ENCODE assay signal across 31 mouse cellular contexts in genomic region chrX:22805184-22805583, GRCm38 (mm10).
DNase-seq lines count a peak whose midpoint lies in the region; ATAC-seq and TF ChIP-seq lines count a peak whose summit lies in the region.
"Had no signal": no experiment of that assay in that cellular context is flagged by ENCODE, and none has a peak within 500 bp of the region (broad histone marks: within the 10 kb centered on the region; RNA-seq: fewer than 3 reads in every experiment).

No protein-coding gene starts in this region.

- H3K4me3 ChIP-seq in hindbrain, postnatal 0 days (ENCODE audit: low read length), result no peak overlapping the region
- no peak overlapping the region for H3K4me3 ChIP-seq in hindbrain, embryonic 14.5 days (replicated peaks; ENCODE audit: low read length)
- H3K4me3 ChIP-seq in midbrain, postnatal 0 days (ENCODE audit: low read depth, low read length), result no peak overlapping the region
- no peak overlapping the region for H3K4me3 ChIP-seq in midbrain, embryonic 10.5 days
- H3K4me3 ChIP-seq: embryonic facial prominence, embryonic 10.5 days; embryonic facial prominence, embryonic 13.5 days; erythroblast, embryonic 14.5 days; forebrain, embryonic 12.5 days; gastrocnemius, adult 2 months; heart, adult 2 months; heart, embryonic 10.5 days; heart, embryonic 13.5 days had no signal

- H3K4me1 ChIP-seq in hindbrain, postnatal 0 days (ENCODE audit: insufficient read depth, low read length), result no peaks in the 10 kb centered on the region
- H3K4me1 ChIP-seq in hindbrain, embryonic 14.5 days (replicated peaks; ENCODE audit: control insufficient read depth, insufficient read depth, low read length), result no peaks in the 10 kb centered on the region
- H3K4me1 ChIP-seq in midbrain, postnatal 0 days (ENCODE audit: insufficient read depth, low read length), result no peaks in the 10 kb centered on the region
- H3K4me1 ChIP-seq in midbrain, embryonic 10.5 days, result no peaks in the 10 kb centered on the region
- H3K4me1 ChIP-seq: embryonic facial prominence, embryonic 10.5 days; embryonic facial prominence, embryonic 13.5 days; forebrain, embryonic 12.5 days; heart, embryonic 10.5 days; heart, embryonic 13.5 days had no signal

- H3K9ac ChIP-seq in hindbrain, postnatal 0 days (replicated peaks; ENCODE audit: low read length), result no peak overlapping the region
- H3K9ac ChIP-seq in hindbrain, embryonic 14.5 days, result no peak overlapping the region
- H3K9ac ChIP-seq in midbrain, postnatal 0 days (replicated peaks; ENCODE audit: low read length, poor library complexity, severe bottlenecking), result no peak overlapping the region
- H3K9ac ChIP-seq: embryonic facial prominence, embryonic 13.5 days; forebrain, embryonic 12.5 days; forebrain, postnatal 0 days; heart, embryonic 13.5 days had no signal

- no peak overlapping the region for H3K4me2 ChIP-seq in hindbrain, postnatal 0 days (ENCODE audit: low read depth, low read length)
- H3K4me2 ChIP-seq in hindbrain, embryonic 14.5 days (replicated peaks), result no peak overlapping the region
- H3K4me2 ChIP-seq in midbrain, postnatal 0 days (ENCODE audit: low read depth, low read length, poor library complexity, severe bottlenecking), result no peak overlapping the region
- H3K4me2 ChIP-seq: embryonic facial prominence, embryonic 13.5 days; forebrain, embryonic 12.5 days; heart, embryonic 13.5 days had no signal

- no peaks in the 10 kb centered on the region for H3K9me3 ChIP-seq in hindbrain, postnatal 0 days (ENCODE audit: low read length)
- no peaks in the 10 kb centered on the region for H3K9me3 ChIP-seq in hindbrain, embryonic 14.5 days (ENCODE audit: control insufficient read depth, low read length)
- no peaks in the 10 kb centered on the region for H3K9me3 ChIP-seq in midbrain, postnatal 0 days (ENCODE audit: low read length)
- no peaks in the 10 kb centered on the region for H3K9me3 ChIP-seq in midbrain, embryonic 10.5 days (replicated peaks)
- H3K9me3 ChIP-seq: embryonic facial prominence, embryonic 10.5 days; embryonic facial prominence, embryonic 13.5 days; forebrain, embryonic 12.5 days; G1E; heart, embryonic 10.5 days; heart, embryonic 13.5 days had no signal

- no peak for TF ChIP-seq CTCF in hindbrain, postnatal 0 days (IDR thresholded peaks at IDR 0.05; ENCODE audit: low read depth)
- TF ChIP-seq CTCF in midbrain, postnatal 0 days (IDR thresholded peaks at IDR 0.05), result no peak

- H3K27ac ChIP-seq in hindbrain, postnatal 0 days, result no peak overlapping the region
- H3K27ac ChIP-seq in hindbrain, embryonic 14.5 days, result no peak overlapping the region
- H3K27ac ChIP-seq in midbrain, postnatal 0 days (ENCODE audit: low read depth, low read length), result no peak overlapping the region
- H3K27ac ChIP-seq in midbrain, embryonic 10.5 days (replicated peaks), result no peak overlapping the region
- H3K27ac ChIP-seq: embryonic facial prominence, embryonic 10.5 days; embryonic facial prominence, embryonic 13.5 days; forebrain, embryonic 12.5 days; gastrocnemius, adult 2 months; heart, adult 2 months; heart, embryonic 10.5 days; heart, embryonic 13.5 days had no signal

- peak; percentile 1 to 9 for DNase-seq in cerebellum, postnatal 14 days
- no peak for DNase-seq in cerebellum, adult 8-10 months
- DNase-seq in hindbrain, postnatal 0 days (ENCODE audit: low spot score), result peak; percentile 56
- no peak for DNase-seq in hindbrain, embryonic 14.5 days (ENCODE audit: low spot score)
- peak; percentile 39 for DNase-seq in midbrain, postnatal 0 days (ENCODE audit: low spot score)
- no peak for DNase-seq in midbrain, embryonic 10.5 days (ENCODE audit: low spot score)
- DNase-seq in skeletal muscle tissue, adult 2 months (ENCODE audit: low read depth, low spot score), result peak; percentile 0
- no peak for DNase-seq in heart, adult 11 months
- DNase-seq: adrenal gland, adult 8-10 months; adrenal gland, postnatal 25 days; B cell, adult 2 months; cerebellum, adult 11 months; cerebellum, adult 2 months; cerebellum, postnatal 25 days; embryo, embryonic 11 days; forebrain, postnatal 0 days; gastrocnemius, adult 2 months; gastrocnemius, postnatal 25 days; heart, adult 2 months; heart, postnatal 14 days; heart, postnatal 4 days; kidney, adult 11 months; kidney, adult 8-10 months had no signal

- 34% methylated on average over 1 of the region's 1 CpGs for WGBS in hindbrain, postnatal 0 days
- WGBS in hindbrain, embryonic 14.5 days, result 59% methylated on average over 1 of the region's 1 CpGs
- 82% methylated on average over 1 of the region's 1 CpGs for whole genome bisulfite sequencing in midbrain, postnatal 0 days
- 85% methylated on average over 1 of the region's 1 CpGs for WGBS in midbrain, embryonic 10.5 days

- H3K27me3 ChIP-seq in hindbrain, postnatal 0 days (ENCODE audit: insufficient read depth, low read length), result no peaks in the 10 kb centered on the region
- H3K27me3 ChIP-seq in hindbrain, embryonic 14.5 days (ENCODE audit: control insufficient read depth, insufficient read depth, low read length), result no peaks in the 10 kb centered on the region
- no peaks in the 10 kb centered on the region for H3K27me3 ChIP-seq in midbrain, postnatal 0 days (ENCODE audit: insufficient read depth, low read length)
- H3K27me3 ChIP-seq in midbrain, embryonic 10.5 days (ENCODE audit: low read depth, poor library complexity, severe bottlenecking), result no peaks in the 10 kb centered on the region
- H3K27me3 ChIP-seq: CH12.LX; embryonic facial prominence, embryonic 13.5 days; forebrain, embryonic 12.5 days; heart, embryonic 13.5 days had no signal

- peak; percentile 70; the same call in 1 of the 2 replicates for ATAC-seq in hindbrain, postnatal 0 days
- ATAC-seq in hindbrain, embryonic 14.5 days (ENCODE audit: low FRiP score), result no peak; the same call in 1 of the 2 replicates
- ATAC-seq in midbrain, postnatal 0 days (ENCODE audit: low FRiP score), result no peak
- ATAC-seq: forebrain, postnatal 0 days had no signal

- no peaks in the 10 kb centered on the region for H3K36me3 ChIP-seq in hindbrain, postnatal 0 days (ENCODE audit: insufficient read depth, low read length)
- H3K36me3 ChIP-seq in hindbrain, embryonic 14.5 days (replicated peaks; ENCODE audit: control insufficient read depth, insufficient read depth), result no peaks in the 10 kb centered on the region
- H3K36me3 ChIP-seq in midbrain, postnatal 0 days (ENCODE audit: insufficient read depth, low read length), result no peaks in the 10 kb centered on the region
- no peaks in the 10 kb centered on the region for H3K36me3 ChIP-seq in midbrain, embryonic 10.5 days
- H3K36me3 ChIP-seq: embryonic facial prominence, embryonic 10.5 days; embryonic facial prominence, embryonic 13.5 days; forebrain, embryonic 12.5 days; G1E; heart, embryonic 10.5 days; heart, embryonic 13.5 days had no signal

Comparison
In these comparisons a context has a peak if more than half of its experiments do, and no peak if none do; other contexts are left out.
1. DNase-seq: peak in cerebellum, postnatal 14 days (2 of 2), hindbrain, postnatal 0 days (single experiment), midbrain, postnatal 0 days (single experiment) and skeletal muscle tissue, adult 2 months (single experiment); none in cerebellum, adult 8-10 months (single experiment), hindbrain, embryonic 14.5 days (single experiment), midbrain, embryonic 10.5 days (single experiment) and heart, adult 11 months (single experiment).